Mouse (Mus musculus): ENCODE measurements around the gene Inpp5a.

- TF ChIP-seq CTCF (IDR thresholded peaks at IDR 0.05; ENCODE audit: control insufficient read depth, insufficient read depth, low read length) (no peak), POLR2A (IDR thresholded peaks at IDR 0.05; ENCODE audit: borderline replicate concordance, control insufficient read depth, low read depth, low read length) (no peak)
These were observed 187.3 kb downstream of the Inpp5a start for GRCm38 (mm10) chr7:139576064-139576686.
